Mouse (Mus musculus): ENCODE measurements around the gene Lepr. TPM values are rescaled to one million over a fixed set of nuclear protein-coding genes. Genes with fewer than 3 reads are reported as not detected.

The Lepr gene
- polyA plus RNA-seq (2017; shearing (Covaris generic)): not detected

DNA sequence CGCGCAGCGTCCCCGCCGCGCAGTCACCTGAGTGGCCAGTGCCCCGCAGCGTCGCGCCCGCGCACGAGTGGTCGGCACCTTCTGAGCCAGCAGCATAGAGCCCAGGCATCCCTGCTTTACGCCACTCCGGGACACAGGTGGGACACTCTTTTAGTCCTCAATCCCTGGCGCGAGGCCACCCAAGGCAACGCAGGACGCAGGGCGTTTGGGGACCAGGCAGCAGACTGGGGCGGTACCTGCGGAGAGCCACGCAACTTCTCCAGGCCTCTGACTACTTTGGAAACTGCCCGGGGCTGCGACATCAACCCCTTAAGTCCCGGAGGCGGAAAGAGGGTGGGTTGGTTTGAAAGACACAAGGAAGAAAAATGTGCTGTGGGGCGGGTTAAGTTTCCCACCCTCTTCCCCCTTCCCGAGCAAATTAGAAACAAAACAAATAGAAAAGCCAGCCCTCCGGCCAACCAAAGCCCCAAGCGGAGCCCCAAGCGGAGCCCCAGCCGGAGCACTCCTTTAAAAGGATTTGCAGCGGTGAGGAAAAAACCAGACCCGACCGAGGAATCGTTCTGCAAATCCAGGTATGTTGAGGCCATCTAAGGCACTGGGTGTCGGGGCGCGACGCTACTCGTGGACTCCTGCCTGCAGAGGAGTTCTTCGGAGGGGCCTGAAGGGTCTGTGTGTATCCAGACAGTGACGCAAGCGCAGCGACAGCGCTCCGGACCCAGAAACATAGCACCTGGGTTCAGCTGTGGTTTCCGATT lies at the start of gene Lepr:
Gene Lepr (plus strand): TSS at position 38 of the 755 bp plus-strand sequence.

DNA sequence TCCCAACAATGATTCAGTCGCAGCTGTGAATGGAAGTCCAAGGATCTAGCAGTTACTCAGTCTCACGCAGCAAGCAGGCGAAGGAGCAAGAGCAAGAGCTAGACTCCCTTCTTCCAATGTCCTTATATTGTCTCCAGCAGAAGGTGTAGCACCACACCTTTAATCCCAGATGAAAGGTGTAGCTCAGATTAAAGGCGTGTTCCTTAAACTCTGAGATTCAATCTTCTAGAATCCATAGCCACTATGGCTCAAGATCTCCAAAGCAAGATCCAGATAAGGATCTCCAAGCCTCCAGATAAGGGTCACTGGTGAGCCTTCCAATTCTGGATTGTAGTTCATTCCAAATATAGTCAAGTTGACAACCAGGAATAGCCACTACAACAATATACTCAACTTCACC lies 126.7 kb downstream of the Lepr start, which contains the start of gene B020004J07Rik:
Gene B020004J07Rik (minus strand): TSS at position 101 of the 400 bp plus-strand sequence.

Other genes with a start within 250 kb of the Lepr start
- gene Dnajc6, start 220.8 kb upstream of the Lepr start, polyA plus RNA-seq (2017; shearing (Covaris generic)): 1.4 TPM
- 36.1 TPM for gene Leprot, start 69.7 kb upstream of the Lepr start, polyA plus RNA-seq (2017; shearing (Covaris generic))
- not detected for gene B020004J07Rik, start 126.6 kb downstream of the Lepr start, polyA plus RNA-seq (2017; shearing (Covaris generic))
- not detected for gene C130073F10Rik, start 176.4 kb downstream of the Lepr start, polyA plus RNA-seq (2017; shearing (Covaris generic))
- not detected for gene Gm12800, start 191.7 kb downstream of the Lepr start, polyA plus RNA-seq (2017; shearing (Covaris generic))
- not detected for gene Gm12794, start 223.0 kb downstream of the Lepr start, polyA plus RNA-seq (2017; shearing (Covaris generic))

All from effector memory CD4-positive, alpha-beta T cell, adult 5 months (primary cell).